Mouse (Mus musculus) CH12.LX (cell line): ENCODE measurements at regions not wholly inside any gene's neighbourhood (a gene's known extent, or its start where the extent isn't known, plus 50 kb on each side); places are given as distances from the start of the nearest gene placed in this dataset.

ENCODE experiments used
- DNase-seq: peaks from one replicate; pipeline ENCODE4 v3.0.0-alpha.2; 2013; ENCODE audit errors: extremely low read depth
- H3K27ac ChIP-seq: 2 replicates; pipeline ENCODE4 v1.5.1; 2012; ENCODE audit warnings: low read depth, mild to moderate bottlenecking, control low read depth, moderate library complexity; ENCODE audit not compliant: insufficient read depth
- H3K27me3 ChIP-seq: replicated peaks from 2 replicates; pipeline ENCODE3; 2012; ENCODE audit warnings: inconsistent platforms
- H3K36me3 ChIP-seq, 2 experiments: replicated peaks in 1 of 2; 2 replicates each; pipeline versions ENCODE3 to v1.6.1; 2012; ENCODE audit warnings: inconsistent platforms in 1 of 2, low read length in 1 of 2, mild to moderate bottlenecking in 1 of 2, mixed read lengths in 1 of 2, moderate library complexity in 1 of 2; ENCODE audit not compliant: control insufficient read depth in 1 of 2, insufficient read depth in 1 of 2
- H3K4me1 ChIP-seq, 2 experiments: 2 replicates each; pipeline ENCODE4 v1.6.1; 2012; ENCODE audit warnings: inconsistent platforms in 1 of 2, moderate library complexity in 1 of 2; ENCODE audit not compliant: insufficient read depth in 2 of 2, control insufficient read depth in 1 of 2
- H3K4me2 ChIP-seq: 2 replicates; pipeline ENCODE4 v1.6.1; 2012; ENCODE audit warnings: low read depth, mild to moderate bottlenecking, control low read depth; ENCODE audit not compliant: poor library complexity, insufficient read depth, severe bottlenecking
- H3K4me3 ChIP-seq, 3 experiments: fragments of 150-350 bp in 1 of 3; sonication (generic) in 1 of 3; replicated peaks in 1 of 3; 2 replicates each; pipeline versions ENCODE3 to v1.5.1; 2011 to 2012; ENCODE audit warnings: low read depth in 2 of 3, low read length in 2 of 3, mild to moderate bottlenecking in 2 of 3, moderate library complexity in 2 of 3, control low read depth in 1 of 3, improper control_type of control experiment in 1 of 3, inconsistent platforms in 1 of 3, mixed read lengths in 1 of 3; ENCODE audit not compliant: poor library complexity in 1 of 3
- H3K79me2 ChIP-seq: replicated peaks from 2 replicates; pipeline ENCODE4 v1.6.1; 2012; ENCODE audit warnings: mild to moderate bottlenecking, moderate library complexity; ENCODE audit not compliant: control insufficient read depth, poor library complexity, insufficient read depth, severe bottlenecking; ENCODE audit errors: extremely low read depth
- H3K9ac ChIP-seq: 2 replicates; pipeline ENCODE4 v1.6.1; 2012; ENCODE audit warnings: low read depth, mild to moderate bottlenecking, control low read depth, moderate library complexity; ENCODE audit not compliant: insufficient read depth
- H3K9me3 ChIP-seq: replicated peaks from 2 replicates; pipeline ENCODE3; 2012; ENCODE audit warnings: low read length, inconsistent platforms, mixed read lengths
- CHD2 ChIP-seq: IDR thresholded peaks from 2 replicates; pipeline ENCODE4 v1.6.1; 2011; ENCODE audit warnings: low read length, improper control_type of control experiment
- E2F4 ChIP-seq: IDR thresholded peaks from 2 replicates; pipeline ENCODE4 v1.6.1; 2011; ENCODE audit warnings: low read depth, low read length, improper control_type of control experiment; ENCODE audit not compliant: insufficient replicate concordance
- ELF1 ChIP-seq: IDR thresholded peaks from 2 replicates; pipeline ENCODE4 v1.6.1; 2014; ENCODE audit warnings: low read depth, mild to moderate bottlenecking, inconsistent platforms, low read length, improper control_type of control experiment
- ETS1 ChIP-seq: conservative IDR thresholded peaks from 2 replicates; pipeline ENCODE4 v1.6.1; 2012; ENCODE audit warnings: low read depth, mild to moderate bottlenecking, inconsistent platforms, low read length, improper control_type of control experiment, moderate library complexity
- GABPA ChIP-seq: IDR thresholded peaks from 2 replicates; pipeline ENCODE4 v1.6.1; 2012; ENCODE audit warnings: low read depth, low read length, improper control_type of control experiment, inconsistent platforms; ENCODE audit not compliant: insufficient replicate concordance
- IRF4 ChIP-seq: IDR thresholded peaks from 2 replicates; pipeline ENCODE4 v1.6.1; 2014; ENCODE audit warnings: low read depth, mild to moderate bottlenecking, inconsistent platforms, low read length, improper control_type of control experiment
- JUND ChIP-seq: conservative IDR thresholded peaks from 2 replicates; pipeline ENCODE4 v1.6.1; 2011; ENCODE audit warnings: low read depth, low read length, improper control_type of control experiment
- MAFK ChIP-seq: IDR thresholded peaks from 2 replicates; pipeline ENCODE4 v1.6.1; 2011; ENCODE audit warnings: low read length, improper control_type of control experiment; ENCODE audit not compliant: insufficient replicate concordance
- MAX ChIP-seq: IDR thresholded peaks from 2 replicates; pipeline ENCODE4 v1.6.1; 2011; ENCODE audit warnings: low read length, improper control_type of control experiment
- MAZ ChIP-seq: IDR thresholded peaks from 2 replicates; pipeline ENCODE4 v1.6.1; 2012; ENCODE audit warnings: low read depth, mild to moderate bottlenecking, inconsistent platforms, low read length, improper control_type of control experiment, moderate library complexity
- MEF2A ChIP-seq: IDR thresholded peaks from 2 replicates; pipeline ENCODE4 v1.6.1; 2014; ENCODE audit warnings: low read depth, mild to moderate bottlenecking, inconsistent platforms, low read length, improper control_type of control experiment, borderline replicate concordance
- POLR2A ChIP-seq: IDR thresholded peaks from 2 replicates; pipeline ENCODE4 v1.6.1; 2011; ENCODE audit warnings: low read depth, mild to moderate bottlenecking, improper control_type of control experiment, low read length
- RAD21 ChIP-seq: IDR thresholded peaks from 2 replicates; pipeline ENCODE4 v1.6.1; 2011; ENCODE audit warnings: low read depth, mild to moderate bottlenecking, low read length, improper control_type of control experiment, moderate library complexity
- RCOR1 ChIP-seq: conservative IDR thresholded peaks from 2 replicates; pipeline ENCODE4 v1.6.1; 2012; ENCODE audit warnings: low read depth, mild to moderate bottlenecking, inconsistent platforms, low read length, improper control_type of control experiment
- SIN3A ChIP-seq: IDR thresholded peaks from 2 replicates; pipeline ENCODE4 v1.6.1; 2012; ENCODE audit warnings: low read length, improper control_type of control experiment, inconsistent platforms
- TBP ChIP-seq: conservative IDR thresholded peaks from 2 replicates; pipeline ENCODE4 v1.6.1; 2011; ENCODE audit warnings: low read depth, low read length, improper control_type of control experiment
- TCF12 ChIP-seq: IDR thresholded peaks from 2 replicates; pipeline ENCODE4 v1.6.1; 2014; ENCODE audit warnings: low read depth, mild to moderate bottlenecking, inconsistent platforms, low read length, improper control_type of control experiment
- UBTF ChIP-seq: IDR thresholded peaks from 2 replicates; pipeline ENCODE4 v1.6.1; 2012; ENCODE audit warnings: low read depth, mild to moderate bottlenecking, inconsistent platforms, low read length, improper control_type of control experiment, moderate library complexity
- USF1 ChIP-seq: IDR thresholded peaks from 2 replicates; pipeline ENCODE4 v1.6.1; 2014; ENCODE audit warnings: low read depth, mild to moderate bottlenecking, inconsistent platforms, low read length, improper control_type of control experiment
- USF2 ChIP-seq: conservative IDR thresholded peaks from 2 replicates; pipeline ENCODE4 v1.6.1; 2011; ENCODE audit warnings: low read depth, low read length, improper control_type of control experiment
- ZC3H11A ChIP-seq: IDR thresholded peaks from 2 replicates; pipeline ENCODE4 v1.6.1; 2012; ENCODE audit warnings: low read depth, mild to moderate bottlenecking, inconsistent platforms, low read length, improper control_type of control experiment
- ZMIZ1 ChIP-seq: IDR thresholded peaks from 2 replicates; pipeline ENCODE4 v1.6.1; 2012; ENCODE audit warnings: low read depth, mild to moderate bottlenecking, inconsistent platforms, low read length, improper control_type of control experiment
- ZNF384 ChIP-seq: IDR thresholded peaks from 2 replicates; pipeline ENCODE4 v1.6.1; 2012; ENCODE audit warnings: low read depth, low read length, improper control_type of control experiment, inconsistent platforms
- dilution Hi-C: fragments of 300-500 bp; cut with MboI; formaldehyde crosslinking; loops from 2 replicates; pipeline ENCODE4 v1.14.3; 2020; ENCODE audit warnings: low sequenced_read_pairs; ENCODE audit not compliant: extremely low pct_unique_long_range_greater_than_20kb, extremely low pct_ligation_motif_present
- in situ Hi-C: fragments of 300-500 bp; cut with MboI; formaldehyde crosslinking; loops from 3 replicates; pipeline ENCODE4 v1.14.3; 2019; ENCODE audit warnings: low sequenced_read_pairs, low pct_ligation_motif_present, low pct_unique_long_range_greater_than_20kb, mixed read lengths

GRCm38 (mm10) chr2:123170611-123171010 lies 405.6 kb downstream of the Sqor start:
- H3K4me2 ChIP-seq: no peak overlapping the region
- no peaks in the 10 kb centered on the region for H3K4me1 ChIP-seq
- in situ Hi-C loops: no loop called here
- H3K9me3 ChIP-seq: no peaks in the 10 kb centered on the region
- DNase-seq: no peak
- no peaks in the 10 kb centered on the region for H3K79me2 ChIP-seq
- no peak overlapping the region for H3K27ac ChIP-seq
- H3K9ac ChIP-seq: no peak overlapping the region
- dilution Hi-C loops: no loop called here
- H3K27me3 ChIP-seq: no peaks in the 10 kb centered on the region
- H3K36me3 ChIP-seq: no peaks in the 10 kb centered on the region
- no peak overlapping the region for H3K4me3 ChIP-seq
- no peak for TF ChIP-seq SIN3A
- no peak for TF ChIP-seq ZMIZ1
- no peak for TF ChIP-seq GABPA
- no peak for TF ChIP-seq MEF2A
- TF ChIP-seq ZC3H11A: no peak
- no peak for TF ChIP-seq RAD21
- TF ChIP-seq E2F4: no peak
- TF ChIP-seq TBP: no peak
- no peak for TF ChIP-seq USF1
- no peak for TF ChIP-seq TCF12
- no peak for TF ChIP-seq POLR2A
- no peak for TF ChIP-seq ZNF384

- H3K79me2 ChIP-seq: no peaks in the 10 kb centered on the region
- no peak overlapping the region for H3K4me3 ChIP-seq
- no peaks in the 10 kb centered on the region for H3K4me1 ChIP-seq
- no peak overlapping the region for H3K9ac ChIP-seq
- H3K4me2 ChIP-seq: no peak overlapping the region
- in situ Hi-C loops: no loop called here
- dilution Hi-C loops: no loop called here
- H3K27me3 ChIP-seq: no peaks in the 10 kb centered on the region
- no peaks in the 10 kb centered on the region for H3K36me3 ChIP-seq
- TF ChIP-seq USF2 (no peak), RAD21 (no peak), ZC3H11A (no peak)
- no peaks in the 10 kb centered on the region for H3K9me3 ChIP-seq
- H3K27ac ChIP-seq: no peak overlapping the region
- no peak for DNase-seq
These were observed 417.2 kb downstream of the Sqor start for GRCm38 (mm10) chr2:123182208-123182607.

- DNase-seq: no peak
- H3K79me2 ChIP-seq: no peaks in the 10 kb centered on the region
- H3K9me3 ChIP-seq: no peaks in the 10 kb centered on the region
- dilution Hi-C loops (no loop called here), in situ Hi-C loops (no loop called here)
- H3K27ac ChIP-seq: no peak overlapping the region
- TF ChIP-seq ZNF384: no peak
- no peak for TF ChIP-seq MAZ
- no peak for TF ChIP-seq MAFK
- no peak for TF ChIP-seq JUND
- TF ChIP-seq CHD2: no peak
- TF ChIP-seq GABPA: no peak
- no peak for TF ChIP-seq ELF1
- TF ChIP-seq POLR2A: no peak
- TF ChIP-seq MAX: no peak
- no peak for TF ChIP-seq RAD21
- TF ChIP-seq RCOR1: no peak
- no peak for TF ChIP-seq TBP
- TF ChIP-seq IRF4: no peak
- TF ChIP-seq ETS1: no peak
- TF ChIP-seq UBTF: no peak
- no peaks in the 10 kb centered on the region for H3K4me1 ChIP-seq
- no peak overlapping the region for H3K4me3 ChIP-seq
- no peak overlapping the region for H3K9ac ChIP-seq
- H3K36me3 ChIP-seq: no peaks in the 10 kb centered on the region
- H3K4me2 ChIP-seq: no peak overlapping the region
- no peaks in the 10 kb centered on the region for H3K27me3 ChIP-seq
These were observed 426.0 kb downstream of the Sqor start for GRCm38 (mm10) chr2:123190795-123191582.
